Mouse (Mus musculus) limb, embryonic 13.5 days (tissue): ENCODE data around the gene Tgfb2. TPM values are rescaled to one million over a fixed set of nuclear protein-coding genes. Genes with fewer than 3 reads are reported as not detected.
A peak's percentile ranks its signal among the peaks of the same experiment; 100 is the strongest.

Experiments used
- ATAC-seq: fragments of 200-750 bp; cut with Nextera tagmentation; 2 replicates; pipeline ENCODE4 v1.8.0; 2017; ENCODE audit warnings: low read depth, moderate number of reproducible peaks, moderate TSS enrichment; ENCODE audit not compliant: low FRiP score
- H3K27ac ChIP-seq: fragments of 300-500 bp; sonication (generic); 2 replicates; pipeline ENCODE4 v1.5.1; 2015; ENCODE audit warnings: inconsistent platforms, mild to moderate bottlenecking, moderate library complexity
- H3K27me3 ChIP-seq: fragments of 300-500 bp; sonication (generic); 2 replicates; pipeline ENCODE4 v1.6.1; 2015; ENCODE audit warnings: mild to moderate bottlenecking, inconsistent platforms
- H3K36me3 ChIP-seq: fragments of 300-500 bp; sonication (generic); 2 replicates; pipeline ENCODE4 v1.6.1; 2015; ENCODE audit warnings: inconsistent platforms, mild to moderate bottlenecking, moderate library complexity
- H3K4me1 ChIP-seq: fragments of 300-500 bp; sonication (generic); 2 replicates; pipeline ENCODE4 v1.6.1; 2015; ENCODE audit warnings: inconsistent platforms
- H3K4me2 ChIP-seq: fragments of 300-500 bp; sonication (generic); replicated peaks from 2 replicates; pipeline ENCODE4 v1.6.1; 2015; ENCODE audit warnings: inconsistent platforms, mild to moderate bottlenecking, moderate library complexity
- H3K4me3 ChIP-seq: fragments of 300-500 bp; sonication (generic); 2 replicates; pipeline ENCODE4 v1.5.1; 2015; ENCODE audit warnings: moderate library complexity, mild to moderate bottlenecking, inconsistent platforms
- H3K9ac ChIP-seq: fragments of 300-500 bp; sonication (generic); 2 replicates; pipeline ENCODE4 v1.6.1; 2015; ENCODE audit warnings: mild to moderate bottlenecking, inconsistent platforms
- H3K9me3 ChIP-seq: fragments of 300-500 bp; sonication (generic); 2 replicates; pipeline ENCODE4 v1.6.1; 2016; ENCODE audit warnings: inconsistent platforms
- WGBS: fragments of 180-500 bp; shearing (Covaris S2); methylation state at CpG from one replicate; pipeline ENCODE4 v1.1.7; 2015; 5-methylcytosine and 5-hydroxymethylcytosine counted together
- polyA plus RNA-seq: library from polyadenylated mRNA; unstranded; fragments of >200 nt; fragmentation: Nextera tagmentation; extraction: Ambion mirVana; gene quantifications from 2 replicates; pipeline ENCODE4 v1.2.1, GENCODE M21; 2015

Tgfb2 gene
- polyA plus RNA-seq, 1 experiment from 2014 or later: 106 TPM

DNA sequence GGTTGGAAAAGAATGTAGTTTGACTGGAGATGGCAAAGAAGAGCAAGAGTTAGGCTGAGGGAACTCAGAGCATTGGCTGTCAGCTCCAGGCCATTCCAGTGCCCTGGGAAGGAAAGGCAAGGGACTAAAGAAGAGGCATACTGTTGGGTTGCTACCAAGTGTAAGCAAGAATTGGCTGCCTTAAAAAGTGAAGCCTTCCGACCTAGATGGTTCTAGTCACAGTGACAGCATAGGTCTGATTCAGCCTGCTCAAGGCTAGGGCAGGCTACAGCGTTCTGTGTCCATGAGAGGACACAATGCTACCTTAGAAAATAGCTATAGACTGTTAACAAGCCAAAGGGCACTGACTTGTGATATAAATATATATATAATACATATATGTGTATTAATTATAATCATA lies 117.6 kb downstream of the Tgfb2 start:
- Histone ChIP-seq H3K4me2 (no peak overlapping the region), H3K36me3 (no peaks in the 10 kb centered on the region), H3K27ac (no peak overlapping the region), H3K4me3 (no peak overlapping the region), H3K4me1 (peaks cover 7% of the 10 kb centered on the region), H3K9me3 (no peaks in the 10 kb centered on the region), H3K27me3 (no peaks in the 10 kb centered on the region), H3K9ac (no peak overlapping the region)
- no peak for ATAC-seq
- 87% methylated on average over 2 of the region's 2 CpGs for WGBS

GRCm38 (mm10) chr1:186587065-186587804 lies 118.6 kb downstream of the Tgfb2 start:
- Histone ChIP-seq H3K9ac (no peak overlapping the region), H3K27me3 (no peaks in the 10 kb centered on the region), H3K4me1 (peaks cover 8% of the 10 kb centered on the region), H3K9me3 (no peaks in the 10 kb centered on the region), H3K36me3 (no peaks in the 10 kb centered on the region), H3K27ac (no peak overlapping the region), H3K4me2 (no peak overlapping the region), H3K4me3 (no peak overlapping the region)
- no peak for ATAC-seq
- 83% methylated on average over 8 of the region's 8 CpGs for WGBS

GRCm38 (mm10) chr1:186585571-186586164 lies 120.1 kb downstream of the Tgfb2 start:
- no peaks in the 10 kb centered on the region for H3K27me3 ChIP-seq
- H3K36me3 ChIP-seq: no peaks in the 10 kb centered on the region
- no peak for ATAC-seq
- H3K9ac ChIP-seq: no peak overlapping the region
- no peak overlapping the region for H3K4me2 ChIP-seq
- WGBS: 38% methylated on average over 2 of the region's 2 CpGs
- H3K9me3 ChIP-seq: no peaks in the 10 kb centered on the region
- H3K4me1 ChIP-seq: peaks cover 14% of the 10 kb centered on the region
- no peak overlapping the region for H3K4me3 ChIP-seq
- 0 out of 2 replicates have a peak overlapping the region, but pooled peaks have one; percentile 23 for H3K27ac ChIP-seq

GRCm38 (mm10) chr1:186583933-186584332 lies 121.9 kb downstream of the Tgfb2 start:
- Histone ChIP-seq H3K4me2 (no peak overlapping the region), H3K9ac (no peak overlapping the region), H3K4me1 (peaks cover 14% of the 10 kb centered on the region), H3K4me3 (no peak overlapping the region), H3K27ac (no peak overlapping the region), H3K36me3 (no peaks in the 10 kb centered on the region), H3K9me3 (no peaks in the 10 kb centered on the region), H3K27me3 (no peaks in the 10 kb centered on the region)
- no peak for ATAC-seq

- no peaks in the 10 kb centered on the region for H3K9me3 ChIP-seq
- no peak overlapping the region for H3K9ac ChIP-seq
- no peak overlapping the region for H3K27ac ChIP-seq
- no peaks in the 10 kb centered on the region for H3K36me3 ChIP-seq
- 71% methylated on average over 6 of the region's 6 CpGs for WGBS
- peaks cover 14% of the 10 kb centered on the region for H3K4me1 ChIP-seq
- H3K4me2 ChIP-seq: no peak overlapping the region
- no peaks in the 10 kb centered on the region for H3K27me3 ChIP-seq
- ATAC-seq: no peak
- no peak overlapping the region for H3K4me3 ChIP-seq
Measured at GRCm38 (mm10) chr1:186582113-186582512, 123.7 kb downstream of the Tgfb2 start.

DNA sequence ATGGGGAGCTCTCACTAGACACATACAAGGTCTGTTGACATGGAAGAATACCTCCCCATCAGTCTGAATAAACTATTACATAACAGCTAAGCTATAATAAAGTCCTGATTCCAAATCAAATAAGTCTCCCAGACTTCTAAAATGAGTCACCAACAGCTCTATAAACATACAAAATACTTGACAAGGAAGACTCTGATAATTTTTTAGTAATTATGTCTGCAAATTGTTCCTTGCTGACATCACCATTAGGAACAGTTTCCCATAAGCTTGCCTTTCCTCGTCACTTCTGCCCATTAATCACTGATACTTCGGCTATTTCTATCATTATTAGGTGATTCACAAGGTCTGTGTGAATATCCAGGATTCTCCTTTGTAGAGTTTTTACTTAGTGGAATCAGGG lies 124.1 kb downstream of the Tgfb2 start:
- WGBS: 79% methylated on average over 2 of the region's 2 CpGs
- no peak overlapping the region for H3K27ac ChIP-seq
- H3K9ac ChIP-seq: no peak overlapping the region
- no peak overlapping the region for H3K4me2 ChIP-seq
- no peaks in the 10 kb centered on the region for H3K9me3 ChIP-seq
- H3K36me3 ChIP-seq: no peaks in the 10 kb centered on the region
- H3K4me1 ChIP-seq: peaks cover 14% of the 10 kb centered on the region
- no peak overlapping the region for H3K4me3 ChIP-seq
- H3K27me3 ChIP-seq: no peaks in the 10 kb centered on the region
- no peak for ATAC-seq

DNA sequence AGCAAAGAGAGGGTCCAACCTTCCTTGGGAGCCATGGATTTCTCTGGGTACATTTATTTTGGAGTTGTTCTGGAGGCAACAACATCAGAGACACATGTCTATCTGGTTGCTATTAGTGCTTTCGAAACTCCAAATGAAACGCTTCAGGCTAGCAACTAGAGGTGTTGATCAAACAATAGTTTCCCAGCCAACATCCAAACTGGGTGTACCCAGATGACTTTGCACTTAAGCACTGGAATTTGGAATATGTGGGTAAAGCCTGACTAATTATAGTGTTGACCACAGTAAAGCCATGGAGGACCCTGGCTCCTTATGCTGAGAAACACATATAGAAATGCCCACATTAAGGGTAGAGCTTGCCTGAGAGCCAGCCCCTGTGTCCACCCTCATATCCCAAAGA lies 124.7 kb downstream of the Tgfb2 start:
- H3K36me3 ChIP-seq: no peaks in the 10 kb centered on the region
- H3K4me1 ChIP-seq: peaks cover 14% of the 10 kb centered on the region
- no peak for ATAC-seq
- H3K9ac ChIP-seq: no peak overlapping the region
- no peak overlapping the region for H3K4me3 ChIP-seq
- no peak overlapping the region for H3K27ac ChIP-seq
- no peaks in the 10 kb centered on the region for H3K27me3 ChIP-seq
- H3K4me2 ChIP-seq: no peak overlapping the region
- H3K9me3 ChIP-seq: no peaks in the 10 kb centered on the region
- 63% methylated on average over 2 of the region's 2 CpGs for WGBS

DNA sequence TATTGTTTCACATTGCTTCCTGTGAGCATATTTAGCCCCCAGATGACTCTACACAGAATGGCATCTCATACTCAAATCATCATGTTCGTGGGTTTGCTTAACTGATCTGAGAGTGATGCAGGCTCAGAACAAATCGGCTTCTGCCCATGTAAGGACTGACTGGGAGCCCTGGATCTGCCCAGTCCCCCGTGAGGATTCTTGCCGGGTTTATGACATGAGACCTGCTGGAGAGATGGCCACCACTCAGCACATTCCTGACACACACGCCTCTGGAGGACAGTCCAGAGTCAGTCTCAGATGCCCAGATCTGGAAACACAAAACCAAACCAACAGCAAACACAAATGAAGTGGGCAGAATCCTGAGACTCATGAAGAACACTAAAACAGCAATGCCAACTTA lies 128.5 kb downstream of the Tgfb2 start:
- no peak overlapping the region for H3K4me3 ChIP-seq
- H3K27ac ChIP-seq: no peak overlapping the region
- H3K9me3 ChIP-seq: no peaks in the 10 kb centered on the region
- 78% methylated on average over 5 of the region's 5 CpGs for WGBS
- no peak overlapping the region for H3K4me2 ChIP-seq
- H3K4me1 ChIP-seq: peaks cover 7% of the 10 kb centered on the region; the same call in 1 of the 2 replicates
- no peaks in the 10 kb centered on the region for H3K27me3 ChIP-seq
- no peak overlapping the region for H3K9ac ChIP-seq
- H3K36me3 ChIP-seq: no peaks in the 10 kb centered on the region
- no peak for ATAC-seq

GRCm38 (mm10) chr1:186575629-186576028 lies 130.2 kb downstream of the Tgfb2 start:
- no peaks in the 10 kb centered on the region for H3K9me3 ChIP-seq
- H3K27me3 ChIP-seq: no peaks in the 10 kb centered on the region
- no peak for ATAC-seq
- H3K4me2 ChIP-seq: no peak overlapping the region
- H3K4me1 ChIP-seq: no peaks in the 10 kb centered on the region
- 79% methylated on average over 9 of the region's 9 CpGs for WGBS
- no peak overlapping the region for H3K27ac ChIP-seq
- no peaks in the 10 kb centered on the region for H3K36me3 ChIP-seq
- no peak overlapping the region for H3K9ac ChIP-seq
- no peak overlapping the region for H3K4me3 ChIP-seq

- ATAC-seq: no peak
- Histone ChIP-seq H3K27me3 (no peaks in the 10 kb centered on the region), H3K4me1 (no peaks in the 10 kb centered on the region), H3K9ac (no peak overlapping the region), H3K9me3 (no peaks in the 10 kb centered on the region), H3K36me3 (no peaks in the 10 kb centered on the region), H3K27ac (no peak overlapping the region), H3K4me3 (no peak overlapping the region), H3K4me2 (no peak overlapping the region)
- WGBS: 87% methylated on average over 7 of the region's 7 CpGs
Measured at GRCm38 (mm10) chr1:186575074-186575473, 130.7 kb downstream of the Tgfb2 start.
